Mouse (Mus musculus) mouse trophoblast stem cell (cell line): ENCODE measurements at regions not wholly inside any gene's neighbourhood (a gene's known extent, or its start where the extent isn't known, plus 50 kb on each side); places are given as distances from the start of the nearest gene placed in this dataset.

ENCODE experiments used
- in situ Hi-C, 2 experiments: fragments of 300-500 bp; cut with MseI, MboI; formaldehyde crosslinking; loops; 2 replicates in 1 of 2; 3 replicates in 1 of 2; pipeline ENCODE4 v1.15.1; 2025

- in situ Hi-C loops, result no loop called here
Measured at GRCm38 (mm10) chr5:90030737-90031136, 147.6 kb upstream of the Adamts3 start.

- in situ Hi-C loops, result no loop called here
Measured at GRCm38 (mm10) chr5:90029751-90030150, 146.6 kb upstream of the Adamts3 start.

GRCm38 (mm10) chr5:90026835-90027753, 144.0 kb upstream of the Adamts3 start:
- in situ Hi-C loops, result no loop called here

- in situ Hi-C loops, result no loop called here
Measured at GRCm38 (mm10) chr5:90021447-90021846, 138.3 kb upstream of the Adamts3 start.

- in situ Hi-C loops, result no loop called here
Measured at GRCm38 (mm10) chr5:90000758-90001157, 117.6 kb upstream of the Adamts3 start.

GRCm38 (mm10) chr5:89991568-89991967, 108.4 kb upstream of the Adamts3 start:
- in situ Hi-C loops, result no loop called here

GRCm38 (mm10) chr5:89981627-89982026, 98.5 kb upstream of the Adamts3 start:
- in situ Hi-C loops, result loop anchor here (10.0 kb wide), 1 partner anchor 213 kb away; no protein-coding TSS in a partner anchor

GRCm38 (mm10) chr5:89980204-89980603, 97.1 kb upstream of the Adamts3 start:
- in situ Hi-C loops, result loop anchor here (10.0 kb wide), 1 partner anchor 215 kb away; no protein-coding TSS in a partner anchor

- in situ Hi-C loops, result no loop called here
Measured at GRCm38 (mm10) chr5:89952611-89953010, 69.5 kb upstream of the Adamts3 start.

- in situ Hi-C loops, result no loop called here
Measured at GRCm38 (mm10) chr5:89945660-89945925, 62.5 kb upstream of the Adamts3 start.

- in situ Hi-C loops, result no loop called here
Measured at GRCm38 (mm10) chr5:89944855-89945659, 61.9 kb upstream of the Adamts3 start.

GRCm38 (mm10) chr5:89943276-89944127, 60.4 kb upstream of the Adamts3 start:
- in situ Hi-C loops, result no loop called here

GRCm38 (mm10) chr5:89942244-89942643, 59.1 kb upstream of the Adamts3 start:
- in situ Hi-C loops, result no loop called here

- in situ Hi-C loops, result no loop called here
Measured at GRCm38 (mm10) chr5:89932999-89933398, 49.9 kb upstream of the Adamts3 start.
